Mouse (Mus musculus) olfactory bulb, adult 2 months (tissue): ENCODE data around the gene H1foo. TPM values are rescaled to one million over a fixed set of nuclear protein-coding genes. Genes with fewer than 3 reads are reported as not detected.

Experiments used
- H3K27ac ChIP-seq: fragments of 200-500 bp; 2 replicates; pipeline ENCODE4 v1.5.1; 2012; ENCODE audit warnings: low read depth, low read length; ENCODE audit not compliant: insufficient read depth
- H3K4me1 ChIP-seq: fragments of 200-500 bp; 2 replicates; pipeline ENCODE4 v1.6.1; 2012; ENCODE audit warnings: low read length; ENCODE audit not compliant: control insufficient read depth, insufficient read depth
- H3K4me3 ChIP-seq: fragments of 200-500 bp; 2 replicates; pipeline ENCODE4 v1.5.1; 2012; ENCODE audit warnings: mild to moderate bottlenecking, low read depth, low read length, moderate library complexity; ENCODE audit not compliant: insufficient read depth
- CTCF ChIP-seq: fragments of 200-500 bp; IDR thresholded peaks from 2 replicates; pipeline ENCODE4 v1.5.1; 2012; ENCODE audit warnings: low read depth, mild to moderate bottlenecking, low read length, moderate library complexity; ENCODE audit not compliant: insufficient read depth
- POLR2A ChIP-seq: fragments of 200-500 bp; IDR thresholded peaks from 2 replicates; pipeline ENCODE4 v1.6.1; 2012; ENCODE audit warnings: mild to moderate bottlenecking, low read depth, low read length, moderate library complexity; ENCODE audit not compliant: insufficient read depth
- WGBS: fragments of 180-500 bp; shearing (Covaris S2); methylation state at CpG from one replicate; pipeline ENCODE4 v1.1.7; 2018; 5-methylcytosine and 5-hydroxymethylcytosine counted together
- polyA plus RNA-seq: library from polyadenylated mRNA; stranded (reverse); fragments of >200 nt; gene quantifications from 2 replicates; pipeline ENCODE4 v1.2.4, GENCODE M21; 2012; ENCODE audit warnings: low replicate concordance; ENCODE audit not compliant: missing spikeins, insufficient read depth, insufficient read length

Gene H1foo
- polyA plus RNA-seq, 1 experiment = not detected

GRCm38 (mm10) chr6:115938798-115939197 lies 5.9 kb upstream of the H1foo start:
- Histone ChIP-seq H3K4me3 (no peak overlapping the region), H3K27ac (no peak overlapping the region), H3K4me1 (no peaks in the 10 kb centered on the region)
- TF ChIP-seq POLR2A (no peak), CTCF (no peak)
- 71% methylated on average over 1 of the region's 1 CpGs for WGBS

DNA sequence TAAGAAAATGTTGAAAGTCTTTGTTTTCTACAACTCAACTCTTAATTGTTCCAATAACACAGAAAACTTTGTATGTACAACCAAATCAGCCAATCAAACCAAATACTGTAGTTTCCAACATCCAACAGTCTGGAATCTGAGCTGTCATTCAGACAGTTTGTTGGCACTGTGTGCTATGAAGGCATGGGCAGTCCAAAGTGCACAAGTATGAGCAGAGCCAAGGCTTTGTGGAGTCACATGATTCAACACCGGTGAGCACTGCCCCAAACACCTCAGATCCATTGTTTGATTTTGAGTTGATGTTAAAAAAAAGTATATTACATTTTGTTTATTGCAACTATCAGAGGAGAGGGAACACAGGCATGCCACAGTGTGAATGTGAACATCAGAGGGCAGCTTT lies 4.1 kb upstream of the H1foo start:
- Histone ChIP-seq H3K4me3 (no peak overlapping the region), H3K27ac (no peak overlapping the region), H3K4me1 (no peaks in the 10 kb centered on the region)
- 29% methylated on average over 1 of the region's 1 CpGs for WGBS
- TF ChIP-seq POLR2A (no peak), CTCF (no peak)

DNA sequence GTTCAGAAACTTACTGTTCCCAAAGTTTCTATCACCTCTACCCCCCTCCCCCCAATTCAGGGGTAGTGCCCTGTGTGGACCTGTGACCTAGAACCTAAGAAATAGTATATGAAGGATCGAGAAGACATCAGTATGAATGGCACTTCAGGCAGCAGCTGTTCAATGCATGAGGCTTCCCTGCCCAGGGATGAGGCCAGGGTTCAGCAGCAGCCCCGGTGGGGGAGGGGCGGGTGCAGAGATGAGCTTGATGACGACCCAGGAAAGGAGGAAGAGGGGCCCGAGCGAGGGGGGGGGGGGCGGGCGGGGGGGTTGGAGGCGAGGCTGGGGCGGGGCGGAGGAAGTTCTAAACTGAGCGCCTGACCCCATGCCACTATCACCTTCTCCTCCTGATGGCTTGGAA lies 3.6 kb upstream of the H1foo start:
- 29% methylated on average over 8 of the region's 12 CpGs for WGBS
- H3K27ac ChIP-seq = no peak overlapping the region
- H3K4me1 ChIP-seq = no peaks in the 10 kb centered on the region
- TF ChIP-seq CTCF (no peak), POLR2A (no peak)
- no peak overlapping the region for H3K4me3 ChIP-seq

GRCm38 (mm10) chr6:115943498-115944427 lies 975 bp upstream of the H1foo start:
- Histone ChIP-seq H3K4me1 (peaks cover 3% of the 10 kb centered on the region; the same call in 1 of the 2 replicates), H3K27ac (no peak overlapping the region), H3K4me3 (no peak overlapping the region)
- TF ChIP-seq POLR2A (no peak), CTCF (no peak)
- 87% methylated on average over 9 of the region's 9 CpGs for WGBS

- H3K4me1 ChIP-seq = peaks cover 3% of the 10 kb centered on the region; the same call in 1 of the 2 replicates
- TF ChIP-seq CTCF (no peak), POLR2A (no peak)
- 95% methylated on average over 8 of the region's 8 CpGs for WGBS
- no peak overlapping the region for H3K27ac ChIP-seq
- no peak overlapping the region for H3K4me3 ChIP-seq
Measured at GRCm38 (mm10) chr6:115945633-115946032, 895 bp downstream of the H1foo start.

- 46% methylated on average over 6 of the region's 6 CpGs for WGBS
Measured at GRCm38 (mm10) chr6:115946389-115946788, 1.7 kb downstream of the H1foo start.

DNA sequence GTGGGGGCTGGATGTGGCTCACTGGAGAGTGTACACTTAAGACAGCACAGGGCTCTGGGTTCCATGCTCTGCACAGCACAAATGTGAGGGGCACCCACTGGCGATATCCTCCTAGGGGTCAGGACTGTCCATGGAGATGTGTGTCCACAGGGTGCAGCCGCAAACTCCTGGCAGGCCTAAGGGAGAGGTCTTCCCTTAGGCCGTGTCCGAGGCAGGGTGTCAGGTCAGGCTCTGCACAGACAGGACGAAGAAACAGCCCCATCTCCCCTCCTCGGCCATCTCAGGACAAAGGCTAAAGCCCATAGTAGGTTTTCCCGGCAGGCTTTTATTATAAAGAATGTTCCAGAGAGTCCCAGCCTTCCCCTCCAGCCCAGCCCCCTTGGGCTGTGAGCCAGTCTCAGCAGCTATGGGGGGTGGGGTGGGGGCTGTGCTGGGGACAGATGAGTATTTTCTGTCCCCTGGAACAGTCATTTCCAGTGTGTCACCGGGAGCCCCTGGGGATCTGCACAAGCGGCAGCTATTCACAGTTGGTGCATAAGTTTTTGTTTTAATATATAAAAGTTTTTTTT lies 9.9 kb downstream of the H1foo start:
- WGBS = 58% methylated on average over 9 of the region's 9 CpGs
- Histone ChIP-seq H3K4me3 (no peak overlapping the region), H3K27ac (no peak overlapping the region), H3K4me1 (peaks cover 42% of the 10 kb centered on the region)
- no peak for TF ChIP-seq POLR2A
- TF ChIP-seq CTCF = no peak

More at GRCm38 (mm10) chr6:115946389-115946788, 1.7 kb downstream of the H1foo start:
- TF ChIP-seq CTCF (no peak), POLR2A (no peak)
- peaks cover 3% of the 10 kb centered on the region; the same call in 1 of the 2 replicates for H3K4me1 ChIP-seq
- no peak overlapping the region for H3K27ac ChIP-seq
- H3K4me3 ChIP-seq = no peak overlapping the region

DNA sequence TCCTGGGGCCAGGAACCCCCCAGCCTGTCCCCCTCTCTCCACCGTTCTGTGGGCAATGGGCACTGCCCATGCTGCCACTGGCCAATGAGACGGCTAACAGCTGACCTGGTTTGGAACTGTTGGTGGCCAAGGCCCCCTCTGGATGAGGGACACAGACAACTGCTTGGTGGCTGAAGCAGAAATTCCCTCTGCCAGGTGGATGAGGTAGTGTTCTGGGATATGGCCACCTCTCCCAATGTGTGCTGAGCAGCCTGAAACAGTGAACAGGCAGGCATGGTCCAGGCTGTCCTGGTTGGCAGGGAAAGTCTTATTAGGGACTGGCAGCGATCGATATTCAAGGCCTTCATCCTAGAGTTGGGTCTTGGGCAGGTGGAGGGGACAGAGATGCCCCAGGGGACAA lies 10.4 kb downstream of the H1foo start:
- no peak overlapping the region for H3K27ac ChIP-seq
- peaks cover 42% of the 10 kb centered on the region for H3K4me1 ChIP-seq
- H3K4me3 ChIP-seq = no peak overlapping the region
- WGBS = 78% methylated on average over 4 of the region's 4 CpGs
- TF ChIP-seq POLR2A = no peak
- TF ChIP-seq CTCF = no peak

DNA sequence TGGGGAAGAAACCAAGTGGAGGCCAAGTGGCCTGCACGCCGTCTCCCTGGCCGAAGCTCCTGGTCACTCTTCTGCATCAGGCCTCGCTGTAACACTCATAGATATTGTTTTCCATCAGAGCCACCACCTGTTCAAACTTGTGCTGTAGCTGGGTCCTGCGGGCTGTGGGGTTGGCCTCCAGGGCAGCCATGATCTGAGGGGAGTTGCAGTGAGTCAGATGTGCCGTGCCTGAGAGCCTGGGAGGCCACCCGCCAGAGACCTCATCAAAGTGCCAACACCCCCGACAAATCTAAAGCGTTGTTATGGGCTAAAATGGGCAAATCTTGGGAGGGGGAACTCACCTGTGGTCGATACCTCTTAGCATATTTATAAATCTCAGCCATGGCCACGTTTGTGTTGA lies 10.9 kb downstream of the H1foo start:
- TF ChIP-seq CTCF = no peak
- TF ChIP-seq POLR2A = no peak
- no peak overlapping the region for H3K27ac ChIP-seq
- 89% methylated on average over 11 of the region's 11 CpGs for WGBS
- H3K4me1 ChIP-seq = peaks cover 42% of the 10 kb centered on the region
- H3K4me3 ChIP-seq = no peak overlapping the region
